Mouse (Mus musculus) myocyte (in vitro differentiated cells): ENCODE results near the gene Gm49601.

Source experiments
- CEBPB ChIP-seq: IDR thresholded peaks from 2 replicates; pipeline ENCODE4 v1.6.1; 2011; ENCODE audit warnings: mild to moderate bottlenecking, moderate library complexity; ENCODE audit not compliant: poor library complexity, insufficient read depth, severe bottlenecking
- E2F4 ChIP-seq: IDR thresholded peaks from one replicate; pipeline ENCODE4 v1.6.1; 2011; ENCODE audit warnings: mild to moderate bottlenecking, control low read depth, moderate library complexity; ENCODE audit not compliant: insufficient read depth
- MAX ChIP-seq: IDR thresholded peaks from one replicate; pipeline ENCODE4 v1.6.1; 2011; ENCODE audit warnings: low read depth, mild to moderate bottlenecking, control low read depth
- MYOD1 ChIP-seq, 3 experiments: IDR thresholded peaks; one replicate each; pipeline ENCODE4 v1.6.1; 2011; ENCODE audit warnings: control low read depth in 2 of 3, low read depth in 2 of 3, mild to moderate bottlenecking in 2 of 3, moderate library complexity in 1 of 3; ENCODE audit not compliant: insufficient read length in 2 of 3, control insufficient read depth in 1 of 3
- MYOG ChIP-seq, 3 experiments: IDR thresholded peaks; one replicate each; pipeline ENCODE4 v1.6.1; 2011; ENCODE audit warnings: control low read depth in 2 of 3, low read depth in 2 of 3, mild to moderate bottlenecking in 2 of 3; ENCODE audit not compliant: insufficient read length in 2 of 3, control insufficient read depth in 1 of 3, insufficient read depth in 1 of 3
- POLR2A ChIP-seq: IDR thresholded peaks from one replicate; pipeline ENCODE4 v1.6.1; 2011; ENCODE audit warnings: low read depth, mild to moderate bottlenecking, control low read depth, moderate library complexity; ENCODE audit not compliant: insufficient read length
- POLR2AphosphoS2 ChIP-seq: IDR thresholded peaks from one replicate; pipeline ENCODE4 v1.6.1; 2011; ENCODE audit warnings: low read depth, control low read depth; ENCODE audit not compliant: insufficient read length
- REST ChIP-seq: IDR thresholded peaks from one replicate; pipeline ENCODE4 v1.6.1; 2011; ENCODE audit warnings: mild to moderate bottlenecking, control low read depth, moderate library complexity; ENCODE audit not compliant: insufficient read depth, insufficient read length
- SRF ChIP-seq: IDR thresholded peaks from one replicate; pipeline ENCODE4 v1.6.1; 2011; ENCODE audit warnings: low read depth; ENCODE audit not compliant: control insufficient read depth, insufficient read length
- TCF12 ChIP-seq: IDR thresholded peaks from one replicate; pipeline ENCODE4 v1.6.1; 2011; ENCODE audit warnings: mild to moderate bottlenecking, control low read depth; ENCODE audit not compliant: poor library complexity, insufficient read depth, severe bottlenecking
- USF1 ChIP-seq: IDR thresholded peaks from one replicate; pipeline ENCODE4 v1.6.1; 2011; ENCODE audit warnings: low read depth, mild to moderate bottlenecking, control low read depth, moderate library complexity

DNA sequence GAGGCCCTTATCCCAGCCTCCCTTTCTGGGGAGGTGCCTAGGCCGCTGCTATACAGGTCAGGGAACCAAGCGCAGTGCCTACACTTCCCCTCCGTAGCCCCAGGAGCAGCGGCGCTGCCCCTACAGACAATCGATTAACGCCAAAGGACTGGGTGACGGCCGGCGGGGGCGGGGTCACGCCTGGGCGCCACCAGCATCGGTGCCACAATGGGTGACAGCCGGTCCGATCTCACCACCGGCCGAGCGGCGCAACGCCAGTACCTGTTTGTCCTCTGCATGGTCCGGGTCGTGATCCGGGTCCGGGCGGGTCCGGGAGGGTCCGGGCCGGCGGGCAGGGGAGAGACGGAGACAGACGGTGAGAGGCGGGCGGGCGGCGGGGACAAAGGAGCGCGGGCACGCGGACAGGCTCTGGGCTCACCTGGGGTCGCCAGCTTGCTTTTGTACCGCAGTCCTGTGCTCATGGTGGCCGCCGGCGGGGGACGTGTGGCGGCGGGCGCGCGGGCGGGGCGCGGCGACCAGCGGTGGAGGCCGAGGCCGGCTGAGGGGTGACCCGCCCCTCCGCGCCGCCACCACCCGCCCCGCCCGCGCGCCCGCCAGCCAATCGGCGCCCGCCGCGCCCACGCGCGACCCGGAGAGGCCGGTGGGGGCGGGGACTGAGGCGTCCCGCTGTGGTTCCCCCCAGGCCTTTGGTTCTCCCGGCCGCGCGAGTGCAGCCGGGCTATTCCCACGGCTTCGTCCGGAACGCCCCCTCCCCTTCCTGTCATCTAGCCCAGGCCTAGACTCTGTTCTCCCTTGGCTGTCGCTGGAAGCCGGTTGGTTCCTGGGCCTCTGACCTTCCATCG lies 3.4 kb upstream of the Gm49601 start, which contains the start of gene Sept5:
- TF ChIP-seq POLR2A (peak; percentile 80), MAX (no peak), USF1 (no peak), POLR2AphosphoS2 (peak; percentile 77), MYOD1 (IDR thresholded peaks at IDR 0.05; ENCODE audit: control insufficient read depth in 1 of 3, insufficient read length in 2 of 3, low read depth in 2 of 3) (no peak), TCF12 (no peak), E2F4 (no peak), SRF (no peak), REST (no peak), MYOG (IDR thresholded peaks at IDR 0.05; ENCODE audit: control insufficient read depth in 1 of 3, insufficient read depth in 1 of 3, insufficient read length in 2 of 3, low read depth in 2 of 3) (no peak), CEBPB (no peak)
